ENCODE assay signal across 9 mouse cellular contexts in the genomic region with DNA sequence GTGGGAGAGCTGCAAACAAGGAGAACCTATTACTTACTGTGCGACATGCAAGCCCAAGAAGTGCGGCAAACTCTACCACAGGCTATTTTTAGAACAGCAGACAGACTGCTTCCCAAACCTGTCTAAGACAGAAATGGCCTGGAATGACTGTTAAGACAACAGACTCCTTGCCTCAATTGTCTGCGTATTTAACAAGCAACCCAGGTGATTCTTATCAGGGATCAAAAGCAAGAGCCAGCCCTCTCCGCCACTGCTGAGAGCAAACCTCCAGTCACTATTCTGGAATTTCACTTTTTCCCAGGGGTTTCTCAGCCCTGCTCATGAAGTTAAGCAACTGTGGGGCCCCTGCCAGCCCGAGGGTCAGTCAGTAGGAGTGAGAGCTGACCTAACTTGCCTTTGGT. TPM values are rescaled to one million over a fixed set of nuclear protein-coding genes. Genes with fewer than 3 reads are reported as not detected.
A peak's percentile ranks its signal among the peaks of the same experiment; 100 is the strongest.
DNase-seq lines count a peak whose midpoint lies in the region; ATAC-seq and TF ChIP-seq lines count a peak whose summit lies in the region.
"Had no signal": no experiment of that assay in that cellular context is flagged by ENCODE, and none has a peak within 500 bp of the region (broad histone marks: within the 10 kb centered on the region; RNA-seq: fewer than 3 reads in every experiment).

No protein-coding gene starts in this region.

- no peak for DNase-seq in hindbrain, embryonic 10.5 days (ENCODE audit: low spot score)
- DNase-seq in hindbrain, postnatal 0 days (ENCODE audit: low spot score) = no peak
- peak; percentile 31 for DNase-seq in brain, embryonic 14.5 days (ENCODE audit: low read depth)
- no peak for DNase-seq in spleen, postnatal 10 days (ENCODE audit: low spot score in 2 of 2)
- DNase-seq in yolk sac, embryonic 10.5 days (ENCODE audit: low spot score) = no peak
- no peak for DNase-seq in frontal cortex, postnatal 36 days (ENCODE audit: low spot score in 2 of 2)
- DNase-seq: thymus, adult 2 months had no signal

- 34% methylated on average over 5 of the region's 5 CpGs for WGBS in hindbrain, embryonic 10.5 days
- 45% methylated on average over 5 of the region's 5 CpGs for WGBS in hindbrain, postnatal 0 days
- WGBS in forebrain, embryonic 16.5 days = 48% methylated on average over 5 of the region's 5 CpGs
- WGBS in liver, embryonic 16.5 days (ENCODE audit: insufficient replicate concordance) = 17% methylated on average over 5 of the region's 5 CpGs

- H3K36me3 ChIP-seq in hindbrain, embryonic 10.5 days = no peaks in the 10 kb centered on the region
- H3K36me3 ChIP-seq in hindbrain, postnatal 0 days (ENCODE audit: insufficient read depth, low read length) = no peaks in the 10 kb centered on the region
- no peaks in the 10 kb centered on the region for H3K36me3 ChIP-seq in forebrain, embryonic 16.5 days (ENCODE audit: control insufficient read depth, insufficient read depth)
- H3K36me3 ChIP-seq in liver, embryonic 16.5 days (ENCODE audit: control insufficient read depth, insufficient read depth) = peaks cover 2% of the 10 kb centered on the region; the same call in 1 of the 2 replicates

- H3K27ac ChIP-seq in hindbrain, embryonic 10.5 days = peak overlapping the region; percentile 31
- H3K27ac ChIP-seq in hindbrain, postnatal 0 days = no peak overlapping the region
- peak overlapping the region; percentile 23; the same call in 1 of the 2 replicates for H3K27ac ChIP-seq in forebrain, embryonic 16.5 days (ENCODE audit: low read length)
- peak overlapping the region; percentile 33; the same call in 1 of the 2 replicates for H3K27ac ChIP-seq in liver, embryonic 16.5 days (ENCODE audit: low read length)

- H3K9ac ChIP-seq in hindbrain, postnatal 0 days (replicated peaks; ENCODE audit: low read length) = no peak overlapping the region
- no peak overlapping the region for H3K9ac ChIP-seq in forebrain, embryonic 16.5 days (replicated peaks; ENCODE audit: low read depth, low read length)
- 0 out of 2 replicates have a peak overlapping the region, but pooled peaks have one; percentile 0 for H3K9ac ChIP-seq in liver, embryonic 16.5 days (ENCODE audit: low read depth, low read length)

- no peak for ATAC-seq in hindbrain, postnatal 0 days
- ATAC-seq in forebrain, embryonic 16.5 days = no peak
- ATAC-seq in liver, embryonic 16.5 days (ENCODE audit: low read depth) = no peak

- H3K4me1 ChIP-seq in hindbrain, embryonic 10.5 days (replicated peaks) = peaks cover 98% of the 10 kb centered on the region
- H3K4me1 ChIP-seq in hindbrain, postnatal 0 days (ENCODE audit: insufficient read depth, low read length) = peaks cover 53% of the 10 kb centered on the region
- H3K4me1 ChIP-seq in forebrain, embryonic 16.5 days (replicated peaks; ENCODE audit: control insufficient read depth, insufficient read depth, low read length) = peaks cover 78% of the 10 kb centered on the region
- peaks cover 75% of the 10 kb centered on the region for H3K4me1 ChIP-seq in liver, embryonic 16.5 days (ENCODE audit: control insufficient read depth, low read depth, low read length)

- TF ChIP-seq POLR2A in brain, embryonic 14.5 days (IDR thresholded peaks at IDR 0.05; ENCODE audit: borderline replicate concordance, extremely low read depth, insufficient read depth, insufficient read length, poor library complexity, severe bottlenecking) = no peak

- no peaks in the 10 kb centered on the region for H3K9me3 ChIP-seq in hindbrain, embryonic 10.5 days
- no peaks in the 10 kb centered on the region for H3K9me3 ChIP-seq in hindbrain, postnatal 0 days (ENCODE audit: low read length)
- H3K9me3 ChIP-seq in forebrain, embryonic 16.5 days (ENCODE audit: control insufficient read depth, low read length) = no peaks in the 10 kb centered on the region
- H3K9me3 ChIP-seq in liver, embryonic 16.5 days (replicated peaks; ENCODE audit: control insufficient read depth, low read length) = no peaks in the 10 kb centered on the region

- no peak for TF ChIP-seq CTCF in hindbrain, postnatal 0 days (IDR thresholded peaks at IDR 0.05; ENCODE audit: low read depth)
- no peak for TF ChIP-seq CTCF in brain, embryonic 14.5 days (IDR thresholded peaks at IDR 0.05; ENCODE audit: borderline replicate concordance, extremely low read depth, insufficient read depth, insufficient read length)

- peaks cover 42% of the 10 kb centered on the region for H3K27me3 ChIP-seq in hindbrain, embryonic 10.5 days (ENCODE audit: insufficient read depth, poor library complexity, severe bottlenecking)
- no peaks in the 10 kb centered on the region for H3K27me3 ChIP-seq in hindbrain, postnatal 0 days (ENCODE audit: insufficient read depth, low read length)
- no peaks in the 10 kb centered on the region for H3K27me3 ChIP-seq in forebrain, embryonic 16.5 days (replicated peaks; ENCODE audit: control insufficient read depth, insufficient read depth, low read length)
- H3K27me3 ChIP-seq in liver, embryonic 16.5 days (ENCODE audit: control insufficient read depth, insufficient read depth, low read depth, low read length) = no peaks in the 10 kb centered on the region

- H3K4me3 ChIP-seq in hindbrain, embryonic 10.5 days = no peak overlapping the region
- no peak overlapping the region for H3K4me3 ChIP-seq in hindbrain, postnatal 0 days (ENCODE audit: low read length)
- H3K4me3 ChIP-seq in forebrain, embryonic 16.5 days (replicated peaks; ENCODE audit: low read length) = no peak overlapping the region
- H3K4me3 ChIP-seq in liver, embryonic 16.5 days (ENCODE audit: low read depth, low read length) = no peak overlapping the region

- no peak overlapping the region for H3K4me2 ChIP-seq in hindbrain, postnatal 0 days (ENCODE audit: low read depth, low read length)
- H3K4me2 ChIP-seq in forebrain, embryonic 16.5 days (ENCODE audit: low read length) = no peak overlapping the region
- H3K4me2 ChIP-seq in liver, embryonic 16.5 days (ENCODE audit: low read depth, low read length) = peak overlapping the region; percentile 48

RNA-seq across cellular contexts. Expression of a gene that starts 39.6 kb away (rescaled TPM):
- polyA plus RNA-seq in hindbrain, embryonic 10.5 days (2016; fragmentation: Nextera tagmentation; extraction: Ambion mirVana) = 3.2 and 3.7 TPM in 2 replicates
- total RNA-seq in hindbrain, postnatal 0 days (2014; rRNA removed) = 29.0 and 33.6 TPM in 2 replicates
- polyA plus RNA-seq in hindbrain, postnatal 0 days (2015; fragmentation: Nextera tagmentation; extraction: Ambion mirVana) = 5.5 and 6.1 TPM in 2 replicates
- polyA plus RNA-seq in brain, embryonic 14.5 days (2012; rRNA removed) = 36.4 and 47.2 TPM in 2 replicates
- polyA plus RNA-seq in forebrain, embryonic 16.5 days (2015; fragmentation: Nextera tagmentation; extraction: Ambion mirVana) = 5.8 and 7.0 TPM in 2 replicates
- 1.4 and 1.5 TPM in 2 replicates for polyA plus RNA-seq in liver, embryonic 16.5 days (2015; fragmentation: Nextera tagmentation; extraction: Ambion mirVana)
